In genomic region chr13:104039861-104040260, GRCm38 (mm10) we compare ENCODE assay signal across 15 mouse cellular contexts.
DNase-seq lines count a peak whose midpoint lies in the region; ATAC-seq and TF ChIP-seq lines count a peak whose summit lies in the region.
"Had no signal": no experiment of that assay in that cellular context is flagged by ENCODE, and none has a peak within 500 bp of the region (broad histone marks: within the 10 kb centered on the region; RNA-seq: fewer than 3 reads in every experiment).

No protein-coding gene starts in this region.

- no peak overlapping the region for H3K4me3 ChIP-seq in forebrain, postnatal 0 days (ENCODE audit: low read depth, low read length)
- no peak overlapping the region for H3K4me3 ChIP-seq in forebrain, embryonic 11.5 days (ENCODE audit: low read depth, low read length)
- H3K4me3 ChIP-seq in liver, adult 2 months (ENCODE audit: insufficient read depth, low read depth, low read length), result no peak overlapping the region
- no peak overlapping the region for H3K4me3 ChIP-seq in liver, embryonic 11.5 days (ENCODE audit: low read depth, low read length)
- no peak overlapping the region for H3K4me3 ChIP-seq in cortical plate, adult 2 months (ENCODE audit: insufficient read depth, low read length)
- H3K4me3 ChIP-seq in kidney, adult 2 months (ENCODE audit: insufficient read depth, low read depth, low read length), result no peak overlapping the region
- H3K4me3 ChIP-seq: midbrain, embryonic 10.5 days had no signal

- no peak overlapping the region for H3K4me2 ChIP-seq in forebrain, postnatal 0 days (ENCODE audit: low read depth)
- H3K4me2 ChIP-seq in forebrain, embryonic 11.5 days (ENCODE audit: low read depth, low read length, severe bottlenecking), result no peak overlapping the region
- H3K4me2 ChIP-seq in liver, embryonic 11.5 days, result no peak overlapping the region

- no peak overlapping the region for H3K9ac ChIP-seq in forebrain, postnatal 0 days
- H3K9ac ChIP-seq in forebrain, embryonic 11.5 days (ENCODE audit: low read length), result no peak overlapping the region
- H3K9ac ChIP-seq in liver, adult 2 months (ENCODE audit: low read depth, low read length), result no peak overlapping the region
- H3K9ac ChIP-seq in liver, embryonic 11.5 days (ENCODE audit: low read depth, low read length), result no peak overlapping the region

- TF ChIP-seq CTCF in forebrain, postnatal 0 days (IDR thresholded peaks at IDR 0.05; ENCODE audit: low read depth), result no peak
- TF ChIP-seq CTCF in liver, adult 2 months (IDR thresholded peaks at IDR 0.05; ENCODE audit: low read depth, low read length), result no peak
- TF ChIP-seq CTCF in cortical plate, adult 2 months (IDR thresholded peaks at IDR 0.05; ENCODE audit: extremely low read depth, insufficient read depth, low read length), result no peak
- TF ChIP-seq CTCF in kidney, adult 2 months (conservative IDR thresholded peaks at IDR 0.05; ENCODE audit: insufficient read depth, insufficient read length, low read depth, low read length), result no peak

- H3K36me3 ChIP-seq in forebrain, postnatal 0 days (ENCODE audit: insufficient read depth), result peaks cover 23% of the 10 kb centered on the region
- H3K36me3 ChIP-seq in forebrain, embryonic 11.5 days (ENCODE audit: control insufficient read depth, insufficient read depth, low read length), result no peaks in the 10 kb centered on the region
- H3K36me3 ChIP-seq in liver, adult 2 months (ENCODE audit: control insufficient read depth, insufficient read depth, low read length), result no peaks in the 10 kb centered on the region
- H3K36me3 ChIP-seq in liver, embryonic 11.5 days (ENCODE audit: control insufficient read depth, insufficient read depth, low read length), result no peaks in the 10 kb centered on the region
- no peaks in the 10 kb centered on the region for H3K36me3 ChIP-seq in kidney, adult 2 months (ENCODE audit: control insufficient read depth, insufficient read depth, low read length)
- H3K36me3 ChIP-seq: midbrain, embryonic 10.5 days had no signal

- no peak for TF ChIP-seq POLR2A in liver, adult 2 months (IDR thresholded peaks at IDR 0.05; ENCODE audit: extremely low read depth, insufficient read depth, low read length)
- no peak for TF ChIP-seq POLR2A in cortical plate, adult 2 months (IDR thresholded peaks at IDR 0.05; ENCODE audit: extremely low read depth, insufficient read depth, low read length)
- no peak for TF ChIP-seq POLR2A in kidney, adult 2 months (IDR thresholded peaks at IDR 0.05; ENCODE audit: low read depth, low read length)

- no peak for DNase-seq in forebrain, postnatal 0 days
- DNase-seq in forebrain, embryonic 11.5 days (ENCODE audit: low spot score), result no peak
- peak; percentile 45 for DNase-seq in liver, adult 2 months (ENCODE audit: extremely low read depth, low read depth, low spot score)
- DNase-seq in liver, embryonic 11.5 days (ENCODE audit: low spot score), result no peak
- DNase-seq in 416B (ENCODE audit: low read depth), result peak; percentile 22
- no peak for DNase-seq in kidney, adult 2 months
- DNase-seq in ovary, postnatal 36 days (ENCODE audit: low spot score), result no peak
- DNase-seq: cerebellum, adult 11 months; heart, adult 18-20 months; heart, postnatal 36 days; left cerebral cortex, postnatal 4 days; lung, adult 2 months had no signal

- H3K27ac ChIP-seq in forebrain, postnatal 0 days (ENCODE audit: low read depth, low read length), result no peak overlapping the region
- no peak overlapping the region for H3K27ac ChIP-seq in forebrain, embryonic 11.5 days (ENCODE audit: low read depth, low read length)
- peak overlapping the region; percentile 29; the same call in 1 of the 2 replicates for H3K27ac ChIP-seq in liver, adult 2 months (replicated peaks; ENCODE audit: insufficient read depth, low read depth, low read length)
- no peak overlapping the region for H3K27ac ChIP-seq in liver, embryonic 11.5 days (ENCODE audit: low read depth, low read length)
- H3K27ac ChIP-seq in cortical plate, adult 2 months (ENCODE audit: insufficient read depth, low read length), result peak overlapping the region; percentile 64; the same call in 1 of the 2 replicates
- H3K27ac ChIP-seq in kidney, adult 2 months (ENCODE audit: insufficient read depth, low read depth, low read length), result no peak overlapping the region
- H3K27ac ChIP-seq: midbrain, embryonic 10.5 days had no signal

- no peaks in the 10 kb centered on the region for H3K27me3 ChIP-seq in forebrain, postnatal 0 days (ENCODE audit: insufficient read depth, low read length)
- H3K27me3 ChIP-seq in forebrain, embryonic 11.5 days (ENCODE audit: control insufficient read depth, insufficient read depth, low read length), result no peaks in the 10 kb centered on the region
- no peaks in the 10 kb centered on the region for H3K27me3 ChIP-seq in liver, adult 2 months (ENCODE audit: control insufficient read depth, insufficient read depth, low read length)
- no peaks in the 10 kb centered on the region for H3K27me3 ChIP-seq in liver, embryonic 11.5 days (replicated peaks; ENCODE audit: control insufficient read depth, insufficient read depth, low read length)
- H3K27me3 ChIP-seq in kidney, adult 2 months (replicated peaks; ENCODE audit: control insufficient read depth, insufficient read depth, low read length), result no peaks in the 10 kb centered on the region

- 33% methylated on average over 4 of the region's 4 CpGs for WGBS in forebrain, postnatal 0 days
- WGBS in forebrain, embryonic 11.5 days, result 74% methylated on average over 4 of the region's 4 CpGs
- WGBS in liver, adult 2 months, result 62% methylated on average over 4 of the region's 4 CpGs
- WGBS in liver, embryonic 11.5 days, result 87% methylated on average over 4 of the region's 4 CpGs
- 75% methylated on average over 4 of the region's 4 CpGs for WGBS in kidney, adult 2 months

- ATAC-seq in forebrain, postnatal 0 days, result peak; percentile 34; the same call in 1 of the 2 replicates
- no peak for ATAC-seq in forebrain, embryonic 11.5 days (replicated peaks; ENCODE audit: low FRiP score)
- no peak for ATAC-seq in liver, embryonic 11.5 days (replicated peaks; ENCODE audit: low FRiP score)

- H3K79me2 ChIP-seq in liver, adult 2 months (ENCODE audit: control insufficient read depth, insufficient read depth, low read length), result no peaks in the 10 kb centered on the region

- no peaks in the 10 kb centered on the region for H3K9me3 ChIP-seq in forebrain, postnatal 0 days (ENCODE audit: low read length)
- H3K9me3 ChIP-seq in forebrain, embryonic 11.5 days (ENCODE audit: control insufficient read depth, low read length), result no peaks in the 10 kb centered on the region
- no peaks in the 10 kb centered on the region for H3K9me3 ChIP-seq in liver, embryonic 11.5 days (ENCODE audit: control insufficient read depth, low read length)
- H3K9me3 ChIP-seq: G1E; midbrain, embryonic 10.5 days had no signal

- no peaks in the 10 kb centered on the region; the same call in 1 of the 2 replicates for H3K4me1 ChIP-seq in forebrain, postnatal 0 days (ENCODE audit: insufficient read depth)
- peaks cover 2% of the 10 kb centered on the region; the same call in 1 of the 2 replicates for H3K4me1 ChIP-seq in forebrain, embryonic 11.5 days (replicated peaks; ENCODE audit: control insufficient read depth, insufficient read depth, low read length)
- peaks cover 35% of the 10 kb centered on the region for H3K4me1 ChIP-seq in liver, adult 2 months (ENCODE audit: control insufficient read depth, insufficient read depth, low read length)
- H3K4me1 ChIP-seq in liver, embryonic 11.5 days (replicated peaks; ENCODE audit: control insufficient read depth, insufficient read depth, low read length), result peaks cover 20% of the 10 kb centered on the region
- H3K4me1 ChIP-seq in cortical plate, adult 2 months (ENCODE audit: control insufficient read depth, insufficient read depth, low read length), result peaks cover 3% of the 10 kb centered on the region; the same call in 1 of the 2 replicates
- H3K4me1 ChIP-seq in kidney, adult 2 months (ENCODE audit: control insufficient read depth, insufficient read depth, low read length), result peaks cover 29% of the 10 kb centered on the region

Comparison
In these comparisons a context has a peak if more than half of its experiments do, and no peak if none do; other contexts are left out.
1. DNase-seq: peak in liver, adult 2 months (single experiment) and 416B (single experiment); none in forebrain, postnatal 0 days (single experiment), forebrain, embryonic 11.5 days (single experiment), liver, embryonic 11.5 days (single experiment), kidney, adult 2 months (single experiment) and ovary, postnatal 36 days (single experiment).
2. H3K27ac ChIP-seq: peak in liver, adult 2 months (single experiment) and cortical plate, adult 2 months (single experiment); none in forebrain, postnatal 0 days (single experiment), forebrain, embryonic 11.5 days (single experiment), liver, embryonic 11.5 days (single experiment) and kidney, adult 2 months (single experiment).